Mouse (Mus musculus) adrenal gland, postnatal 0 days (tissue): ENCODE data around the gene Lrrc17. TPM values are rescaled to one million over a fixed set of nuclear protein-coding genes. Genes with fewer than 3 reads are reported as not detected.

Source experiments
- polyA plus RNA-seq: library from polyadenylated mRNA; unstranded; fragments of >200 nt; fragmentation: Nextera tagmentation; extraction: Ambion mirVana; gene quantifications from 2 replicates; pipeline ENCODE4 v1.2.1, GENCODE M21; 2015

Gene Lrrc17
- 26.3 and 44.2 TPM in 2 replicates for polyA plus RNA-seq

DNA sequence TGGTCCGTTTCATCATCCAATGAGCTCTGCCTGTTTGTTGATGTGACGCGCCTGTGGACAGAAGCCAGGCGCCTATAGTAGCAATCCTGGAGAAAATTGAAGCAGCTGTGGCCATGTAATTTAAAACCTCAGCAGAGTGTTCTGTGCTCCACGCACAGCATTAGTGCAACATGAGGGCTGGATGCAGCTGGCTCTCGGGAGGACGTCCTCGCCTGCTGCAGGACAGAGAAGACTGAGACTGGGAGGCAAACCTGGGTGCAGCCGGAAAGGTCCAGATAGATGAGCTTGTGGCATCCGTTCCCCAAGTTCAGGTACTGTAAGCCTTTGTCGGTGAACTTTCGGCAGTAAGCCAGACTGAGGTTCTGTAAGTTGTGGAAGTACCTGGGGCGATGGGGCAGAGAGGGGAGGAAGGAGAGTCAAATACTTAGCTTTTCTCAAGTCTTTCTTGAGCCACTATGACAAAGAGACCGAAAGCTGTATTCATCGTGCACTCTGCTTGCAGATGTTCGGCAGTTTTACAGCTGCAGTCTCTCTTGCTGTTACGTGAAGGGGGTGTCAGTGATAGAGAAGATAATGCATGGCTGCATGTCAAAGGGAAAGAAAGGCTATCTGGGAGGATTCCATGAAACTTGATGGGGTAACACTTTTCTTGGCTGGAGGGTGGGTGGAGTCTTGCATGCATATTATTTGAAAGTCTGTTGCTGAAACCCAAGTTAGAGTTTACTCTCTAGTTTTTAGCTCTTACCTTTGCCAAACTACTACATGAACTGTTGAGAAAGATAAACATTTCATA lies at the start of gene Lrrc17:
Gene Lrrc17 (plus strand): TSS at position 151 of the 793 bp plus-strand sequence.

Other genes with a start within 250 kb of the Lrrc17 start
- 10.0 and 18.4 TPM in 2 replicates for gene Fgl2, start 170.9 kb upstream of the Lrrc17 start, polyA plus RNA-seq
- gene Ccdc146, start 118.9 kb upstream of the Lrrc17 start, polyA plus RNA-seq: 0.12 and 0.17 TPM in 2 replicates
- 3.9 and 7.6 TPM in 2 replicates for gene Fam185a, start 118.6 kb upstream of the Lrrc17 start, polyA plus RNA-seq
- 0.30 and 0.76 TPM in 2 replicates for gene Fbxl13, start 102.1 kb downstream of the Lrrc17 start, polyA plus RNA-seq
- 15.6 and 22.4 TPM in 2 replicates for gene Armc10, start 102.3 kb downstream of the Lrrc17 start, polyA plus RNA-seq
- 7.9 and 14.2 TPM in 2 replicates for gene Napepld, start 157.8 kb downstream of the Lrrc17 start, polyA plus RNA-seq
- 99.4 and 155 TPM in 2 replicates for gene Pmpcb, start 193.6 kb downstream of the Lrrc17 start, polyA plus RNA-seq
- gene Dnajc2, start 241.7 kb downstream of the Lrrc17 start, polyA plus RNA-seq: 37.2 and 50.4 TPM in 2 replicates
- gene Psmc2, start 241.7 kb downstream of the Lrrc17 start, polyA plus RNA-seq: 121 and 159 TPM in 2 replicates